Mouse (Mus musculus) gonadal fat pad, adult 2 months (tissue): ENCODE measurements around the gene Zfp804b. TPM values are rescaled to one million over a fixed set of nuclear protein-coding genes. Genes with fewer than 3 reads are reported as not detected.
"Not testable (repeated sequence)": the region's sequence is repeated elsewhere in the genome, so short reads cannot be mapped to it uniquely, and the experiment has no call there.

Experiments used
- DNase-seq: peaks from one replicate; pipeline ENCODE4 v3.0.0-alpha.2; 2012; ENCODE audit warnings: low read depth
- polyA plus RNA-seq: library from polyadenylated mRNA; depleted of rRNA; stranded (reverse); fragments of >200 nt; gene quantifications from 2 replicates; pipeline ENCODE4 v1.2.3, GENCODE M21; 2012; rRNA removed

The Zfp804b gene
- 0.76 and 1.1 TPM in 2 replicates for polyA plus RNA-seq

GRCm38 (mm10) chr5:7344145-7345010 lies at the start of gene Zfp804b:
TSS of gene Zfp804b (minus strand) at chr5:7344756.
- no peak for DNase-seq

- not testable (repeated sequence) for DNase-seq
Measured at GRCm38 (mm10) chr5:7364616-7365015, 20.1 kb upstream of the Zfp804b start.

- DNase-seq = no peak
Measured at GRCm38 (mm10) chr5:7345011-7345389, 444 bp upstream of the Zfp804b start.

- no peak for DNase-seq
Measured at GRCm38 (mm10) chr5:7325594-7325993, 19.0 kb downstream of the Zfp804b start.

GRCm38 (mm10) chr5:7303819-7304218 lies 40.7 kb downstream of the Zfp804b start, which contains the start of gene Tex47:
TSS of gene Tex47 (plus strand) at chr5:7304119.
- no peak for DNase-seq

GRCm38 (mm10) chr5:7302969-7303368 lies 41.6 kb downstream of the Zfp804b start:
- no peak for DNase-seq

- no peak for DNase-seq
Measured at GRCm38 (mm10) chr5:7284336-7284735, 60.2 kb downstream of the Zfp804b start.

- no peak for DNase-seq
Measured at GRCm38 (mm10) chr5:7276659-7277455, 67.7 kb downstream of the Zfp804b start.

- no peak for DNase-seq
Measured at GRCm38 (mm10) chr5:7177589-7177988, 167.0 kb downstream of the Zfp804b start.

GRCm38 (mm10) chr5:7139658-7140057 lies 204.9 kb downstream of the Zfp804b start:
- no peak for DNase-seq

- DNase-seq = no peak
Measured at GRCm38 (mm10) chr5:7102387-7102786, 242.2 kb downstream of the Zfp804b start.

GRCm38 (mm10) chr5:7073936-7074631 lies 270.5 kb downstream of the Zfp804b start:
- DNase-seq = no peak

GRCm38 (mm10) chr5:7007468-7007867 lies 337.1 kb downstream of the Zfp804b start:
- DNase-seq = no peak

GRCm38 (mm10) chr5:6983993-6984392 lies 360.6 kb downstream of the Zfp804b start:
- DNase-seq = no peak

GRCm38 (mm10) chr5:6934837-6935236 lies 409.7 kb downstream of the Zfp804b start:
- DNase-seq = no peak

GRCm38 (mm10) chr5:6911290-6911689 lies 433.3 kb downstream of the Zfp804b start:
- no peak for DNase-seq

- DNase-seq = no peak
Measured at GRCm38 (mm10) chr5:6881396-6881795, 463.2 kb downstream of the Zfp804b start.

GRCm38 (mm10) chr5:6871566-6871965 lies 473.0 kb downstream of the Zfp804b start:
- DNase-seq = no peak

GRCm38 (mm10) chr5:6870970-6871369 lies 473.6 kb downstream of the Zfp804b start:
- no peak for DNase-seq

- DNase-seq = no peak
Measured at GRCm38 (mm10) chr5:6795396-6795795, 549.2 kb downstream of the Zfp804b start.

GRCm38 (mm10) chr5:6769357-6769892 lies 575.1 kb downstream of the Zfp804b start:
- no peak for DNase-seq
